Mouse (Mus musculus): ENCODE results near the gene Knstrn.
A peak's percentile ranks its signal among the peaks of the same experiment; 100 is the strongest.

Gene Knstrn

DNA sequence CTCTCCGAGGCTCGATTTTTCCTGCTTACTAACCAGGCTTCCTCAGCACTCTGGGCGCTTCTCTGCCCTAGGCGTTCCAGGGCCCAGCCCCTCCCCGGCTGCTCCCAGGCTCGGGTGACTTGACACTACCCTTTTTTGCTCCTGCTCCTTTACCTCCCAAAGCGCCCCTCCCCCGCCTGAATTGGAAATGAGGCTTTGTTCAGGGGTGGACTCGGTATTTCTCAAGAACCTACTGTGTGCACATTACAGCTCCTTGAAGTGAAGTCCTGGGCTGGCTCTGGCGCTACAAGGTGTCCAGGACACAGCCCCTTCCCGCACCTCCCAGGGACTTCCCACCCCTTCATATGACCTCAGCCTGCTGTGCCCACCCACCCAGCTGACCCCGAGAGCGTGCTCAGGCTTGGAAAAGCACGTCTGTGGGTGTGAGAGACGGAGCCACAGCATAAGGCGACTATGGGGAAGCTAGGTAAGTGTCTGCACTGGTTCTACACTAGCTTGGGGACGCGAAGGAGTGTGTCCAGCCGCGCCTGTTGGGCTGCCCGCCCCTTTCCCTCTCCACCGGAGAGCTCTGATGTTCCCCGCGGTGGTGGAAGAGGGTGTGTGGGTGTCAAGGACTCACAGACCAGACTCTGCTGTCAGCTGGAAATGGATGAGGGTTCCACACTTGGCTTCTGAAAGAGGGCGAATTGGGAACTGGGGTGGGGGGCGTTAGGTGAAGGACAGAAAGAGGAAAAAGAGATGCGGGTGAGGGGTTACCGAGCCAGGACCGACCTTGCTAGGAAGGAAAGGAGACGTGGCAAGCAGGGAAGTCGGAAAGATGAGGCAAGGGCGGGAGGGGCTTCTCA lies 86.4 kb downstream of the Knstrn start, which contains the start of gene Bahd1:
Gene Bahd1 (plus strand): TSS at position 397 of the 845 bp plus-strand sequence.
- DNase-seq (ENCODE audit: low read depth, low spot score) = peak; percentile 83

- DNase-seq (ENCODE audit: low read depth, low spot score) = no peak
These were observed 87.0 kb downstream of the Knstrn start for GRCm38 (mm10) chr2:118900826-118901140.

DNA sequence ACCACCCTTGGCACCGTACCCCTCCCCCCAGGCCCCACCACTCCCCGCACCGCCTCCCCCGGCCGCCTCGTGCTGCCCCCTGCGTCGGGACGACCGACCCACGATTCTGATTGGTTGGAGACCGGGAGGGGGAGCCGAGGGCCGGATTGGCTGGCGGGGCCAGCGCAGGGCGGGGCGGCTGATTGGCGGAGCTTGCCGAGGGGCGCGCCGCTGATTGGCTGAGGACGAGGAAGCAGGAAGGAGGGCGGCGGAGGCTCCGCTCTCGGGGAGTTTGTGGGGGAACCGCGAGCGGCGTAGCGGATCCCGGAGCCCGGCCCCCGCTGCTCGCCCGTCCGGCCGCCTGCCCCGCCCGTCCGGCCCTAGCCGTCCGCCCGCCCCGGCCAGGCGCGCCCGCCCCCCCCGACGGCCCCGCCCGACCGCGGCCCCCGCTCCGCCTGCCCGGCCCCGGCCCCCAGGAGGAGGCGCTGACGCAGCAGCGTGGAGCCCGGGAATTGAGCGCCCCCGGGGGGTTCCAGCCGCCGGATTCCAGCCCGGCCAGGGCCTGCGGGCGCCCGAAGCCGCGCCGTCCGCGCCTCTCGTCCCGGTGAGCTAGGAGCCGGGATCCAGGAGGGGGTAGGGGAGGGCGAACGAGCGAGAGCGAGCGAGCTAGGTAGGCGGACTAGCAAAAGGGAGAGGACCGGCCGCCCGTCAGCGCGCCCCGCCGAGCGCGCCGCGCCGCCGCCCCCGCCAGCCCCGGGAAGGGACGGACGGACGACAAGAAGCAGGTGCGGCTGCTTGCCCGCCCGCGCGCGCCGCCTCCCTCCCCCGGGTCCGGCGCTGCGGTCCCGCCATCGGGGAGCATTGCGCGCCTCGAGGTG lies 87.6 kb downstream of the Knstrn start:
- DNase-seq (ENCODE audit: low read depth, low spot score) = peak; percentile 92

- peak; percentile 48 for DNase-seq (ENCODE audit: low read depth, low spot score)
These were observed 88.5 kb downstream of the Knstrn start for GRCm38 (mm10) chr2:118902051-118903025.

- no peak for DNase-seq (ENCODE audit: low read depth, low spot score)
These were observed 89.5 kb downstream of the Knstrn start for GRCm38 (mm10) chr2:118903333-118903741.

All from ES-CJ7 (cell line).